Mouse (Mus musculus): ENCODE measurements around the gene Nme7.

DNA sequence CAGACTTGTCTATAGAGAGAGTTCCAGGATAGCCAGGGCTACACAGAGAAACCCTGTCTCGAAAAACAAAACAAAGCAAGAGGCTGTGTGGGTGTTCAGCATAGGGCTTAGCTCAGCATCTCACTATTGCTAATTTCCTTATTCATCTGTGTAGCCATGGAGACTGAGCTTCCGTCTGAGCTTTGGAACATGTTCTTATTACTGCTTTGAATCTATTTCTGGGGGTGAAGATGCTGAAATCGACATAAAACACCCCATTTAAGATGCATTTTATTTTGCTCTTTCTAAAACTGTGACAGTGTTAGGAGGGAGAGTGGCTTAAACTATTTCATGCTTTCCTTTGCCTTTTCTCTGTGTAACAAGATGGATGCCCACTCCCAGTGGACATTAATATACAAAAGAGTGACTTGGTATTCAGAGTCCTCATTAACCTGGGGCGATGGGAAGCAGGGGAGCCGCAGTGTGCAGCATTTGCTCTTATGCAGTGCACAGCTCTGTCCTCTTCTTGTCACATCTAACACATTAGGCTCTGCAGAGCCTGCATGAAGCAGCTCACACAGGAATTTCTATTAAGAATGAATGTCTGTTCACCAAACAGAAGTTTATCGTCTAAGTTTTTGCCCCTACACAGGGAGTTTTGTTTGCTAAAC lies 91.3 kb downstream of the Nme7 start:
- TF ChIP-seq CTCF (IDR thresholded peaks at IDR 0.05; ENCODE audit: low read depth) (no peak), EP300 (IDR thresholded peaks at IDR 0.05; ENCODE audit: low read depth) (no peak)

All from heart, postnatal 0 days (tissue).